Mouse (Mus musculus): ENCODE data around the gene Kcna5. TPM values are rescaled to one million over a fixed set of nuclear protein-coding genes. Genes with fewer than 3 reads are reported as not detected.

The Kcna5 gene
- polyA plus RNA-seq, 1 experiment from 2014 or later = 1.3 TPM

GRCm38 (mm10) chr6:126561702-126562101 lies 26.5 kb upstream of the Kcna5 start:
- Histone ChIP-seq H3K27ac (no peak overlapping the region), H3K4me1 (peaks cover 20% of the 10 kb centered on the region), H3K36me3 (no peaks in the 10 kb centered on the region), H3K9me3 (replicated peaks) (no peaks in the 10 kb centered on the region), H3K4me3 (no peak overlapping the region), H3K27me3 (ENCODE audit: low read depth, poor library complexity, severe bottlenecking) (0 out of 2 replicates have a peak, but pooled peaks cover under 1% of the 10 kb centered on the region)
- DNase-seq (ENCODE audit: low spot score) = no peak
- WGBS = 29% methylated on average over 4 of the region's 4 CpGs

DNA sequence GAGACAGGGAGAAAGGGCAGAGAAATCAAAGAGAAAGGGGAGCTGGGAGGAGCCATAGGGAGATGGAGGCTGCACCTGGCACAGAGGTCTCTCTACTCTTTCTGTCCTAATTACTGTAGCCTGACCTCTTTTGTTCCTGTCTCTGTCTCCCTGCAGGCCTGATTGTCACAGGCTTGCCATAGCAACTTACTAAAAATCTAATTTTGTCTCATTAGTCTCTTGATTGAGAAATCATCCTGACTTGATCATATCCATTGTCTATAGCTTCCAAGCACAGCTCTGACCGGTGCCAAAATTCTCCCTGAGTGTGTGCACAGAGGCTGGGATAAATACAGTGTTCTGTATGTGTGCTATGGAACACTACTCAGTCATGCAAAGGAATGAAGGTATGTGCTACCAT lies 25.5 kb upstream of the Kcna5 start:
- no peak overlapping the region for H3K27ac ChIP-seq
- peaks cover 20% of the 10 kb centered on the region for H3K4me1 ChIP-seq
- no peaks in the 10 kb centered on the region for H3K36me3 ChIP-seq
- H3K4me3 ChIP-seq = no peak overlapping the region
- no peaks in the 10 kb centered on the region for H3K9me3 ChIP-seq (replicated peaks)
- no peak for DNase-seq (ENCODE audit: low spot score)
- peaks cover 7% of the 10 kb centered on the region; the same call in 1 of the 2 replicates for H3K27me3 ChIP-seq (ENCODE audit: low read depth, poor library complexity, severe bottlenecking)
- 95% methylated on average over 1 of the region's 1 CpGs for WGBS

GRCm38 (mm10) chr6:126560036-126560435 lies 24.8 kb upstream of the Kcna5 start:
- H3K27ac ChIP-seq = no peak overlapping the region
- no peaks in the 10 kb centered on the region for H3K36me3 ChIP-seq
- H3K4me1 ChIP-seq = peaks cover 20% of the 10 kb centered on the region
- no peaks in the 10 kb centered on the region for H3K9me3 ChIP-seq (replicated peaks)
- 38% methylated on average over 8 of the region's 8 CpGs for WGBS
- no peak overlapping the region for H3K4me3 ChIP-seq
- peaks cover 10% of the 10 kb centered on the region; the same call in 1 of the 2 replicates for H3K27me3 ChIP-seq (ENCODE audit: low read depth, poor library complexity, severe bottlenecking)
- DNase-seq (ENCODE audit: low spot score) = no peak

DNA sequence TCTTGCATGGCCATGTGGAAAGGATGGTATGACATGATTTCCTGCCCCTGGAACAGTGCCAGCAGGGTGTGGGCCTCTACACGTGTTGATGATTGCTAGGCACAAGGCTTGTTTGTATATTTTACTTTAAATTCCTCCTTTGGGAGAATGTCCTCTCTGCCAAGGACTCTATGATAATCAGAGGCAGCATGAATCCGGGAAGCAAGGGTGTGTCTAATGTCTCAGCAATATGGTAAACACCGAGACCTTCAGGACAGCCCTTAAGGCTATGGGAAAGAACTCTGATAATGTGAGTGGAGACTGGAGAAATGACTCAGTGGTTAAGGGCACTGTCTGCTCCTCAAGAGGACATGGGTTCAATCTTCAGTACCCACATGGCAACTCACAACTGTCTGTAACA lies 23.1 kb upstream of the Kcna5 start:
- H3K36me3 ChIP-seq = no peaks in the 10 kb centered on the region
- H3K9me3 ChIP-seq (replicated peaks) = no peaks in the 10 kb centered on the region
- no peak overlapping the region for H3K4me3 ChIP-seq
- H3K4me1 ChIP-seq = peaks cover 16% of the 10 kb centered on the region
- 89% methylated on average over 3 of the region's 3 CpGs for WGBS
- no peak overlapping the region for H3K27ac ChIP-seq
- no peak for DNase-seq (ENCODE audit: low spot score)
- H3K27me3 ChIP-seq (ENCODE audit: low read depth, poor library complexity, severe bottlenecking) = peaks cover 26% of the 10 kb centered on the region

DNA sequence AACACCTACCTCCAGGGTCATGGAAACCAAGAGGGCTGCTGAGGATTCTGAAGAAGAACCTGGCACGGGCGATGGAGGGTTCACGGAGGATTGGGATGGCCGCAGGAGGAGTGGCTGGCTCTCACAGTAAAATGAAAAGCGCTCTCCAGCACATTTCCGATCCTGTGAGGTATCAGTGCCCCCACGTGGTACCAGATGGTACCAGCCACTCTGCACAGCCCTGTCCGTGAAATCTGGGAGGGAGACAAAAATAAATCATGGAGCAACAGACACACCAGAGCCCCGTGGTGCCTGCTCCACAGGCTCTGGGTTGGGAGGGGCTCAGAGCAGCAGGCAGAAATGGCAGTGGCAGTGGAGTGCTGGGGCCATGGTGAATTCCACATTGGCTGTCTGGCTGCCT lies 18.6 kb upstream of the Kcna5 start:
- H3K4me1 ChIP-seq = peaks cover 3% of the 10 kb centered on the region; the same call in 1 of the 2 replicates
- H3K36me3 ChIP-seq = no peaks in the 10 kb centered on the region
- peak; percentile 43 for DNase-seq (ENCODE audit: low spot score)
- H3K27me3 ChIP-seq (ENCODE audit: low read depth, poor library complexity, severe bottlenecking) = peaks cover 38% of the 10 kb centered on the region
- H3K4me3 ChIP-seq = no peak overlapping the region
- H3K9me3 ChIP-seq (replicated peaks) = no peaks in the 10 kb centered on the region
- no peak overlapping the region for H3K27ac ChIP-seq
- WGBS = 36% methylated on average over 9 of the region's 9 CpGs

DNA sequence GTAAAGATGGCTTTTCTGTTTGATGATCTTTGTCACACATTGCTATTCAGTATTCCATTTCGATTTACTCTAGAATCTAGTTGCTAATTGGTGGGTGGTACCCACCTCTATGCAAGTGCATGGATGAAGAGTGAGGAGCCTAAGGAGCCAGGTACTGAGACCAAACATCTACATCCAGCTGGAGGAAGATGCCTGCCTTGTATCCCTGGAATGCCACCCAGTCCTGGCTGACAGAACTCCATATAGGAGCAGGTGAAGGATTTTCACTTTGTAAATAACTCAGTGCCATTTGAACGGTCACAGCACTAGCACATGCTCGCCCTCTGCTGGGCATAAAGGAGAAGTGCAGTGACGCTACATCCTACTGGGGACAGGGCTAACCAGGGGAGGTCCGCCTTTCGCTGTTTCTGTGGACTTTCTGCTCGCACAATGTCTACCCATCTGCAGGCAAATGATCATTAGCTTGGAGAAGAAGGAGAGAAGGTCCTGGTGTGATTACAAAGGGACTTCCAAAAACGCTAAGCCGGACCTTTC lies 16.7 kb upstream of the Kcna5 start:
- peaks cover 3% of the 10 kb centered on the region; the same call in 1 of the 2 replicates for H3K4me1 ChIP-seq
- peaks cover 38% of the 10 kb centered on the region for H3K27me3 ChIP-seq (ENCODE audit: low read depth, poor library complexity, severe bottlenecking)
- H3K36me3 ChIP-seq = no peaks in the 10 kb centered on the region
- no peak overlapping the region for H3K4me3 ChIP-seq
- peak; percentile 65 for DNase-seq (ENCODE audit: low spot score)
- no peak overlapping the region for H3K27ac ChIP-seq
- no peaks in the 10 kb centered on the region for H3K9me3 ChIP-seq (replicated peaks)
- WGBS = 21% methylated on average over 9 of the region's 9 CpGs

- WGBS = 66% methylated on average over 16 of the region's 16 CpGs
- DNase-seq (ENCODE audit: low spot score) = no peak
These were observed 9.2 kb upstream of the Kcna5 start for GRCm38 (mm10) chr6:126544107-126545036.

GRCm38 (mm10) chr6:126542724-126543123 lies 7.5 kb upstream of the Kcna5 start:
- Histone ChIP-seq H3K27ac (no peak overlapping the region; the same call in 1 of the 2 replicates), H3K27me3 (ENCODE audit: low read depth, poor library complexity, severe bottlenecking) (no peaks in the 10 kb centered on the region), H3K9me3 (replicated peaks) (no peaks in the 10 kb centered on the region), H3K4me1 (peaks cover 28% of the 10 kb centered on the region), H3K4me3 (no peak overlapping the region), H3K36me3 (no peaks in the 10 kb centered on the region)
- no peak for DNase-seq (ENCODE audit: low spot score)
- WGBS = 73% methylated on average over 4 of the region's 4 CpGs

More at GRCm38 (mm10) chr6:126544107-126545036, 9.2 kb upstream of the Kcna5 start:
- Histone ChIP-seq H3K36me3 (no peaks in the 10 kb centered on the region), H3K27ac (no peak overlapping the region), H3K9me3 (replicated peaks) (no peaks in the 10 kb centered on the region), H3K27me3 (ENCODE audit: low read depth, poor library complexity, severe bottlenecking) (no peaks in the 10 kb centered on the region), H3K4me1 (peaks cover 25% of the 10 kb centered on the region), H3K4me3 (no peak overlapping the region)

DNA sequence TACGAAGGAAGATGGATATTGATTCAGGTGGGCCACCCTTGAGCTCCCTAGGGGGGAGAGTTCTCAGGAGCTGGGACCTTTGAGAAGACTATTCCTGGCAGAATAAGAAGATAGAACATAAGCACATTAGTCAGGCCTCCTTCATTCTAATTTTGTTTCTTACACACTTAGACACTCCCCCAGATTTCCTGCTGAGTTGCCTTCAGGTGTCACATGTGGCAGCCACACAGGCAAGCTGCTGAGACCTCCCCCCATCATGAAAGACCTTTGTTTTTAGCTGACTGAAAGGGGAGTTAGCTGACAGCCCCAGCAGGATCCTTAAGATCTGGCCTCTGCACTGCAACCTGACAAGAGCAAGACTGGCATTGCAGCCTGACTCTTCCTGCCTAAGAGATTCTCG lies 2.3 kb upstream of the Kcna5 start:
- Histone ChIP-seq H3K36me3 (no peaks in the 10 kb centered on the region), H3K27me3 (ENCODE audit: low read depth, poor library complexity, severe bottlenecking) (peaks cover 34% of the 10 kb centered on the region), H3K27ac (no peak overlapping the region), H3K9me3 (replicated peaks) (no peaks in the 10 kb centered on the region), H3K4me1 (peaks cover 51% of the 10 kb centered on the region), H3K4me3 (no peak overlapping the region)
- 52% methylated on average over 2 of the region's 2 CpGs for WGBS
- DNase-seq (ENCODE audit: low spot score) = no peak

DNA sequence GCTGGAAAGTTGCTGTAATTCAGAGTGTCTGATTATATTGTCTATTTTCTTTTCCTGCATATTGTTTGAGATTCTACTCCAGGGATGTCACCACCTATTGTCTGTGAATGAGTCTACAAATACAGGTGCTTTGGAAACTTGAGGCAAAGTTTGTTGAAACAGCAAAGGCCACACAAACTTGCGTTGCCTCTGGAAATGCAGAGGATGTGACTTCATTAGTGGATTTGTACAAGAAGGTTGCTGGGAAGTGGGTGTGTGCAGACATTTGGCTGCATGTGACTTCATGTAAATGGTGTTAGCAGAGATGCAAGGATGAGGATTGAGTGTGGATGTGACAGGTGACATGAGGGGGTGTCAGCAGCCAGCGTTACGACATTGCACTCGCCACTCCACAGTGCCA lies 1.7 kb upstream of the Kcna5 start:
- Histone ChIP-seq H3K27me3 (ENCODE audit: low read depth, poor library complexity, severe bottlenecking) (peaks cover 39% of the 10 kb centered on the region), H3K27ac (no peak overlapping the region), H3K9me3 (replicated peaks) (no peaks in the 10 kb centered on the region), H3K36me3 (no peaks in the 10 kb centered on the region), H3K4me3 (no peak overlapping the region), H3K4me1 (peaks cover 47% of the 10 kb centered on the region)
- 75% methylated on average over 4 of the region's 4 CpGs for WGBS
- DNase-seq (ENCODE audit: low spot score) = no peak

GRCm38 (mm10) chr6:126535911-126536270 lies 679 bp upstream of the Kcna5 start:
- peaks cover 40% of the 10 kb centered on the region for H3K4me1 ChIP-seq
- no peaks in the 10 kb centered on the region for H3K36me3 ChIP-seq
- H3K27me3 ChIP-seq (ENCODE audit: low read depth, poor library complexity, severe bottlenecking) = peaks cover 43% of the 10 kb centered on the region
- WGBS = 33% methylated on average over 1 of the region's 1 CpGs
- DNase-seq (ENCODE audit: low spot score) = no peak
- no peak overlapping the region for H3K4me3 ChIP-seq
- H3K27ac ChIP-seq = no peak overlapping the region
- no peaks in the 10 kb centered on the region for H3K9me3 ChIP-seq (replicated peaks)

DNA sequence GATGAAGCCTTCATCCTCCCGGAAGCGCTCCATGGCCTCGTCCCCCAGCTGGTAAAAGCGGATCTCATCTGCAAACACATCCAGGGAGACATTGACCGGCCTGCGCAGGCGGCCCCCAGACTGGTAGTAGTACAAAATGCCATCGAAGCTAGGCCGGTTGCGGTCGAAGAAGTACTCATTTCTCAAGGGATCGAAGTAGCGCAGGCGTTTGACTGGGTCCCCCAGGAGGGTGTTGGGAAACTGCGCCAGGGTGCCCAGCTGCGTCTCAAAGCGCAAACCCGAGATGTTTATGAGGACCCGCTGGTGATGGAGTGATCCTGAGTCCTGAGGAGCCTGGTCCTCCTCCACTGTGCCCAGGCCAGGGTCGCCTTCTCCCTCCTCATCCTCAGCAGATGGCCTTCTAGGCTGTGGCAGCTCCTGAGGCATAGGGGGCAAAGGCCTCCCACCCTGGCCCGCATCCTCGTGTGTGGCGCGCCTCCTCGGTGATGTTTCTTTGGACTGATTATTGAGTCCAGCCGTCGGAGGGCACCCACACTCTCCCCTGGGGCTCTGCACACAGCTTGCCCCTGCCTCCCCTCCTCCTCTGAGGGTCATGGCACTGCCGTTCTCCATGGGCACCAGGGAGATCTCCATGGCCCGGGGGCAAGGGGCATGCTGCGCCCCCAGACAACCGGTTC lies 543 bp downstream of the Kcna5 start:
- Histone ChIP-seq H3K9me3 (replicated peaks) (no peaks in the 10 kb centered on the region), H3K27me3 (ENCODE audit: low read depth, poor library complexity, severe bottlenecking) (peaks cover 43% of the 10 kb centered on the region), H3K27ac (peak overlapping the region; percentile 59), H3K36me3 (no peaks in the 10 kb centered on the region), H3K4me3 (peak overlapping the region; percentile 48), H3K4me1 (peaks cover 40% of the 10 kb centered on the region)
- 8% methylated on average over 31 of the region's 31 CpGs for WGBS
- peak; percentile 45 for DNase-seq (ENCODE audit: low spot score)

DNA sequence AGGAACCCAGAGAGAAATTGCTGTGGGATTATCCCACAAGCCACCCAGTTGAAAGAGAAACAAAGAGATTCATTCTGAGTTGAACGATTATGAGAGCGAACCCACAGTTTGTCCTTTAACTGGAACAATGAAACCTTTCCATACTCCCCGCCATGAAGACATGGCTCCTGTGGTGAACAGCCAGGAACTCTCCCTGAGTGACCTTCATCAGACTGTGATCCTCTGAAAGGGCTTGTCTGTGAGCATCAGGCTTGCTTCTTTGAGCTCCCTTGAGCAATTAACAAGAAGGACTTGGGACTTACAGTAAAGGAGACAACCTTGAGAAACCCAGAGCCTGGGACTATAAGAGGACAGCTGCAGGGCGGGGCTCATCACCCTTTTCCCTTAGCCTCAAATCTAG lies 3.9 kb downstream of the Kcna5 start:
- 94% methylated on average over 4 of the region's 4 CpGs for WGBS
- Histone ChIP-seq H3K27me3 (ENCODE audit: low read depth, poor library complexity, severe bottlenecking) (peaks cover 43% of the 10 kb centered on the region), H3K4me1 (peaks cover 28% of the 10 kb centered on the region), H3K27ac (no peak overlapping the region), H3K9me3 (replicated peaks) (no peaks in the 10 kb centered on the region), H3K4me3 (no peak overlapping the region), H3K36me3 (no peaks in the 10 kb centered on the region)
- DNase-seq (ENCODE audit: low spot score) = no peak

All from limb, embryonic 10.5 days (tissue).